Mouse (Mus musculus): Measurements from ENCODE around the gene Adamts12. TPM values are rescaled to one million over a fixed set of nuclear protein-coding genes. Genes with fewer than 3 reads are reported as not detected.

Gene Adamts12
- total RNA-seq, 1 experiment, result 0.85 TPM

- Histone ChIP-seq H3K4me3 (ENCODE audit: insufficient read depth in 1 of 2, low read depth in 1 of 2, low read length in 2 of 2, poor library complexity in 1 of 2, severe bottlenecking in 1 of 2) (no peak overlapping the region), H3K36me3 (ENCODE audit: control insufficient read depth, insufficient read depth, low read length, poor library complexity, severe bottlenecking) (no peaks in the 10 kb centered on the region), H3K9me3 (ENCODE audit: control insufficient read depth, insufficient read depth, low read depth, low read length) (no peaks in the 10 kb centered on the region), H3K4me1 (ENCODE audit: control insufficient read depth in 2 of 2, insufficient read depth in 2 of 2, low read length in 2 of 2, poor library complexity in 1 of 2) (no peaks in the 10 kb centered on the region), H3K27ac (ENCODE audit: insufficient read depth, low read depth, low read length, poor library complexity, severe bottlenecking) (no peak overlapping the region), H3K9ac (ENCODE audit: insufficient read depth, low read depth, low read length, poor library complexity, severe bottlenecking) (no peak overlapping the region)
- DNase-seq (ENCODE audit: low read depth, low spot score), result no peak
- TF ChIP-seq HCFC1 (IDR thresholded peaks at IDR 0.05; ENCODE audit: borderline replicate concordance, insufficient read depth, low read length) (no peak), MAFK (IDR thresholded peaks at IDR 0.05; ENCODE audit: insufficient read depth, low read depth, low read length) (no peak), CHD2 (IDR thresholded peaks at IDR 0.05; ENCODE audit: low read depth, low read length) (no peak), ZC3H11A (IDR thresholded peaks at IDR 0.05; ENCODE audit: borderline replicate concordance, low read depth, low read length) (no peak), ZNF384 (IDR thresholded peaks at IDR 0.05; ENCODE audit: low read depth, low read length) (no peak)
- in situ Hi-C loops (cut with MboI; ENCODE audit: low sequenced_read_pairs in 2 of 2, unreplicated experiment in 2 of 2), result no loop called here
Observed at GRCm38 (mm10) chr15:11116303-11116702, 51.7 kb downstream of the Adamts12 start.

- in situ Hi-C loops (cut with MboI; ENCODE audit: low sequenced_read_pairs in 2 of 2, unreplicated experiment in 2 of 2), result no loop called here
- Histone ChIP-seq H3K9ac (ENCODE audit: insufficient read depth, low read depth, low read length, poor library complexity, severe bottlenecking) (no peak overlapping the region), H3K4me1 (ENCODE audit: control insufficient read depth in 2 of 2, insufficient read depth in 2 of 2, low read length in 2 of 2, poor library complexity in 1 of 2) (no peaks in the 10 kb centered on the region), H3K9me3 (ENCODE audit: control insufficient read depth, insufficient read depth, low read depth, low read length) (no peaks in the 10 kb centered on the region), H3K36me3 (ENCODE audit: control insufficient read depth, insufficient read depth, low read length, poor library complexity, severe bottlenecking) (no peaks in the 10 kb centered on the region), H3K27ac (ENCODE audit: insufficient read depth, low read depth, low read length, poor library complexity, severe bottlenecking) (no peak overlapping the region), H3K4me3 (ENCODE audit: insufficient read depth in 1 of 2, low read depth in 1 of 2, low read length in 2 of 2, poor library complexity in 1 of 2, severe bottlenecking in 1 of 2) (no peak overlapping the region)
- TF ChIP-seq MAFK (IDR thresholded peaks at IDR 0.05; ENCODE audit: insufficient read depth, low read depth, low read length) (no peak), CHD2 (IDR thresholded peaks at IDR 0.05; ENCODE audit: low read depth, low read length) (no peak), ZNF384 (IDR thresholded peaks at IDR 0.05; ENCODE audit: low read depth, low read length) (no peak), ZC3H11A (IDR thresholded peaks at IDR 0.05; ENCODE audit: borderline replicate concordance, low read depth, low read length) (no peak), HCFC1 (IDR thresholded peaks at IDR 0.05; ENCODE audit: borderline replicate concordance, insufficient read depth, low read length) (no peak)
- DNase-seq (ENCODE audit: low read depth, low spot score), result no peak
Observed at GRCm38 (mm10) chr15:11116853-11117252, 52.3 kb downstream of the Adamts12 start.

GRCm38 (mm10) chr15:11118371-11118770 lies 53.8 kb downstream of the Adamts12 start:
- no peak overlapping the region for H3K9ac ChIP-seq (ENCODE audit: insufficient read depth, low read depth, low read length, poor library complexity, severe bottlenecking)
- no peak overlapping the region for H3K4me3 ChIP-seq (ENCODE audit: insufficient read depth in 1 of 2, low read depth in 1 of 2, low read length in 2 of 2, poor library complexity in 1 of 2, severe bottlenecking in 1 of 2)
- no peak for TF ChIP-seq HCFC1 (IDR thresholded peaks at IDR 0.05; ENCODE audit: borderline replicate concordance, insufficient read depth, low read length)
- no peak for TF ChIP-seq CHD2 (IDR thresholded peaks at IDR 0.05; ENCODE audit: low read depth, low read length)
- TF ChIP-seq MAFK (IDR thresholded peaks at IDR 0.05; ENCODE audit: insufficient read depth, low read depth, low read length), result no peak
- no peak for TF ChIP-seq ZNF384 (IDR thresholded peaks at IDR 0.05; ENCODE audit: low read depth, low read length)
- no peak for TF ChIP-seq ZC3H11A (IDR thresholded peaks at IDR 0.05; ENCODE audit: borderline replicate concordance, low read depth, low read length)
- no peaks in the 10 kb centered on the region for H3K9me3 ChIP-seq (ENCODE audit: control insufficient read depth, insufficient read depth, low read depth, low read length)
- no peaks in the 10 kb centered on the region for H3K4me1 ChIP-seq (ENCODE audit: control insufficient read depth in 2 of 2, insufficient read depth in 2 of 2, low read length in 2 of 2, poor library complexity in 1 of 2)
- in situ Hi-C loops (cut with MboI; ENCODE audit: low sequenced_read_pairs in 2 of 2, unreplicated experiment in 2 of 2), result no loop called here
- no peak for DNase-seq (ENCODE audit: low read depth, low spot score)
- H3K27ac ChIP-seq (ENCODE audit: insufficient read depth, low read depth, low read length, poor library complexity, severe bottlenecking), result no peak overlapping the region
- H3K36me3 ChIP-seq (ENCODE audit: control insufficient read depth, insufficient read depth, low read length, poor library complexity, severe bottlenecking), result no peaks in the 10 kb centered on the region

GRCm38 (mm10) chr15:11121721-11122120 lies 57.1 kb downstream of the Adamts12 start:
- H3K27ac ChIP-seq (ENCODE audit: insufficient read depth, low read depth, low read length, poor library complexity, severe bottlenecking), result no peak overlapping the region
- no peak for DNase-seq (ENCODE audit: low read depth, low spot score)
- H3K4me1 ChIP-seq (ENCODE audit: control insufficient read depth in 2 of 2, insufficient read depth in 2 of 2, low read length in 2 of 2, poor library complexity in 1 of 2), result no peaks in the 10 kb centered on the region
- no peak overlapping the region for H3K9ac ChIP-seq (ENCODE audit: insufficient read depth, low read depth, low read length, poor library complexity, severe bottlenecking)
- no peaks in the 10 kb centered on the region for H3K36me3 ChIP-seq (ENCODE audit: control insufficient read depth, insufficient read depth, low read length, poor library complexity, severe bottlenecking)
- no peak overlapping the region for H3K4me3 ChIP-seq (ENCODE audit: insufficient read depth in 1 of 2, low read depth in 1 of 2, low read length in 2 of 2, poor library complexity in 1 of 2, severe bottlenecking in 1 of 2)
- TF ChIP-seq ZNF384 (IDR thresholded peaks at IDR 0.05; ENCODE audit: low read depth, low read length), result no peak
- no peak for TF ChIP-seq HCFC1 (IDR thresholded peaks at IDR 0.05; ENCODE audit: borderline replicate concordance, insufficient read depth, low read length)
- TF ChIP-seq MAFK (IDR thresholded peaks at IDR 0.05; ENCODE audit: insufficient read depth, low read depth, low read length), result no peak
- TF ChIP-seq ZC3H11A (IDR thresholded peaks at IDR 0.05; ENCODE audit: borderline replicate concordance, low read depth, low read length), result no peak
- no peak for TF ChIP-seq CHD2 (IDR thresholded peaks at IDR 0.05; ENCODE audit: low read depth, low read length)
- no peaks in the 10 kb centered on the region for H3K9me3 ChIP-seq (ENCODE audit: control insufficient read depth, insufficient read depth, low read depth, low read length)
- in situ Hi-C loops (cut with MboI; ENCODE audit: low sequenced_read_pairs in 2 of 2, unreplicated experiment in 2 of 2), result no loop called here

- no peaks in the 10 kb centered on the region for H3K4me1 ChIP-seq (ENCODE audit: control insufficient read depth in 2 of 2, insufficient read depth in 2 of 2, low read length in 2 of 2, poor library complexity in 1 of 2)
- no peaks in the 10 kb centered on the region for H3K9me3 ChIP-seq (ENCODE audit: control insufficient read depth, insufficient read depth, low read depth, low read length)
- in situ Hi-C loops (cut with MboI; ENCODE audit: low sequenced_read_pairs in 2 of 2, unreplicated experiment in 2 of 2), result no loop called here
- no peak overlapping the region for H3K27ac ChIP-seq (ENCODE audit: insufficient read depth, low read depth, low read length, poor library complexity, severe bottlenecking)
- DNase-seq (ENCODE audit: low read depth, low spot score), result no peak
- H3K4me3 ChIP-seq (ENCODE audit: insufficient read depth in 1 of 2, low read depth in 1 of 2, low read length in 2 of 2, poor library complexity in 1 of 2, severe bottlenecking in 1 of 2), result no peak overlapping the region
- H3K9ac ChIP-seq (ENCODE audit: insufficient read depth, low read depth, low read length, poor library complexity, severe bottlenecking), result no peak overlapping the region
- TF ChIP-seq CHD2 (IDR thresholded peaks at IDR 0.05; ENCODE audit: low read depth, low read length) (no peak), MAFK (IDR thresholded peaks at IDR 0.05; ENCODE audit: insufficient read depth, low read depth, low read length) (no peak), ZNF384 (IDR thresholded peaks at IDR 0.05; ENCODE audit: low read depth, low read length) (no peak), ZC3H11A (IDR thresholded peaks at IDR 0.05; ENCODE audit: borderline replicate concordance, low read depth, low read length) (no peak), HCFC1 (IDR thresholded peaks at IDR 0.05; ENCODE audit: borderline replicate concordance, insufficient read depth, low read length) (no peak)
- H3K36me3 ChIP-seq (ENCODE audit: control insufficient read depth, insufficient read depth, low read length, poor library complexity, severe bottlenecking), result no peaks in the 10 kb centered on the region
Observed at GRCm38 (mm10) chr15:11125361-11125760, 60.8 kb downstream of the Adamts12 start.
